Mouse (Mus musculus): ENCODE results near the gene Hes5.

DNA sequence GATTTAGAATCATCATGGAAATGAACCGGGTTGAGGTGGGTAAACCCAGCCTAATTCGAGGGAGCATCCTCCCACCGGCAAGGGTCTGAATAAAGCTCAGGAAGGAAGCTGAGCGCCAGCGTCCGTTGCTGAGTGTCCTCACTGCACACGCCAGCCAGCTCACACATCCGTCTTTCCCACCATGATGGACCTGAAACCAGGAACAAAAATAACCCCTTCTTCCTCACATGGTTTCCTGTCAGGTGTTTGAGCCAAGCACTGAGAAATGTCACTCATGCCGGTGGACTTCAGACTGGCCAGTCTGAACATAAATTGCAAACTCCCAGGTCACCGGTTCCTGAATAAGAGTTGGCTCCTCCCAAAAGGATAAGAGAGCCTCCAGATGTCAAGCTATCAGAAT lies 45.4 kb upstream of the Hes5 start:
- TF ChIP-seq CTCF (conservative IDR thresholded peaks at IDR 0.05; ENCODE audit: low read length): no peak
- no peak for TF ChIP-seq POU5F1 (IDR thresholded peaks at IDR 0.05; ENCODE audit: borderline replicate concordance, low read length)
